Mouse (Mus musculus): ENCODE measurements around the gene Cntn3. TPM values are rescaled to one million over a fixed set of nuclear protein-coding genes. Genes with fewer than 3 reads are reported as not detected.

The Cntn3 gene
- polyA plus RNA-seq, 1 experiment, result not detected

DNA sequence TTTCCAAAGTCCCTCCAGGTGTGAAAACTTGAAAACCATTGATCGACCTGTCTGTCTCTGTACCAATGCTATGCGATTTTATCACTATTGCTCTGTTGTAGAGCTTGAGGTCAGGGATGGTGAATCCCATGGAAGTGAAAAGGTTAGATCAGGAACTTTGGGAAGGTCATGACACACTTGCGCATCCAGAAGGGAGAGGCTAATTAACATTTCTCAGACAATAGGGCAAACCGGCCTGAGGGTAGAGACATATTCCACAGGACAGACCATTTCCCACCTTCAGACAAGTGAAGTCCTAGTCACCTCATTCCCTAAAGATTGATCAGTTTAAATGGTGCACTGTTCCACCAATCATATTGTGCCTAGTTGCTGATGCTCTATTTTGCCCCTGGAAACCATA lies 451.2 kb downstream of the Cntn3 start:
- Histone ChIP-seq H3K4me3 (replicated peaks; ENCODE audit: extremely low read depth, low read depth, low read length) (no peak overlapping the region), H3K4me1 (ENCODE audit: control insufficient read depth, insufficient read depth, low read length) (no peaks in the 10 kb centered on the region)
- 92% methylated on average over 4 of the region's 4 CpGs for WGBS
- TF ChIP-seq CTCF (IDR thresholded peaks at IDR 0.05; ENCODE audit: insufficient read depth, low read length), result no peak
- no peak for TF ChIP-seq POLR2A (IDR thresholded peaks at IDR 0.05; ENCODE audit: borderline replicate concordance, extremely low read depth, low read depth, low read length)
- DNase-seq, result no peak

DNA sequence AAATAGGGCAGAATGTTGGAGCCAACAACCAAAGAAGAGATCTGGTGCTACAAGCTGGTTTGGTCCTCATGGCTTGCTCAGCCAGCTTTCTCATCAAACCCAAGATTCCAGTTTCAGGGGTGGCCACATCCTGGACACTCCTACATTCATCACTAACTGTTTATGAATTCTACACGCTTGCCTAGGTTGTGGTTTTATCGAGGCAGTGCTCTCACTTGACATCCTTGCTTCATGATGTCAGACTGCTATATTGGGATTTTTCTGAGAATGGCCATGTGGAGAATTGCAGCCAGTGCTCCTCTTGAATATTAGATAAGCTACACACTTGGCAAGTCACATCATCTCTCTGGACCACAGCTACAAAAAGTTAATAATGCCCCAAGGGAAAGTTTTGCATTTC lies 452.9 kb downstream of the Cntn3 start:
- Histone ChIP-seq H3K4me1 (ENCODE audit: control insufficient read depth, insufficient read depth, low read length) (no peaks in the 10 kb centered on the region), H3K4me3 (replicated peaks; ENCODE audit: extremely low read depth, low read depth, low read length) (no peak overlapping the region)
- WGBS, result 48% methylated on average over 2 of the region's 2 CpGs
- DNase-seq, result no peak
- TF ChIP-seq CTCF (IDR thresholded peaks at IDR 0.05; ENCODE audit: insufficient read depth, low read length) (no peak), POLR2A (IDR thresholded peaks at IDR 0.05; ENCODE audit: borderline replicate concordance, extremely low read depth, low read depth, low read length) (no peak)

- no peak for TF ChIP-seq CTCF (IDR thresholded peaks at IDR 0.05; ENCODE audit: insufficient read depth, low read length)
- no peak for TF ChIP-seq POLR2A (IDR thresholded peaks at IDR 0.05; ENCODE audit: borderline replicate concordance, extremely low read depth, low read depth, low read length)
Measured at GRCm38 (mm10) chr6:102113629-102114028, 459.3 kb downstream of the Cntn3 start.

More at GRCm38 (mm10) chr6:102113629-102114028, 459.3 kb downstream of the Cntn3 start:
- Histone ChIP-seq H3K4me1 (ENCODE audit: control insufficient read depth, insufficient read depth, low read length) (no peaks in the 10 kb centered on the region), H3K4me3 (replicated peaks; ENCODE audit: extremely low read depth, low read depth, low read length) (no peak overlapping the region)
- DNase-seq, result no peak
- 59% methylated on average over 2 of the region's 2 CpGs for WGBS

Data from lung, adult 2 months (tissue).